Mouse (Mus musculus): ENCODE measurements around the gene Ctxn1.

DNA sequence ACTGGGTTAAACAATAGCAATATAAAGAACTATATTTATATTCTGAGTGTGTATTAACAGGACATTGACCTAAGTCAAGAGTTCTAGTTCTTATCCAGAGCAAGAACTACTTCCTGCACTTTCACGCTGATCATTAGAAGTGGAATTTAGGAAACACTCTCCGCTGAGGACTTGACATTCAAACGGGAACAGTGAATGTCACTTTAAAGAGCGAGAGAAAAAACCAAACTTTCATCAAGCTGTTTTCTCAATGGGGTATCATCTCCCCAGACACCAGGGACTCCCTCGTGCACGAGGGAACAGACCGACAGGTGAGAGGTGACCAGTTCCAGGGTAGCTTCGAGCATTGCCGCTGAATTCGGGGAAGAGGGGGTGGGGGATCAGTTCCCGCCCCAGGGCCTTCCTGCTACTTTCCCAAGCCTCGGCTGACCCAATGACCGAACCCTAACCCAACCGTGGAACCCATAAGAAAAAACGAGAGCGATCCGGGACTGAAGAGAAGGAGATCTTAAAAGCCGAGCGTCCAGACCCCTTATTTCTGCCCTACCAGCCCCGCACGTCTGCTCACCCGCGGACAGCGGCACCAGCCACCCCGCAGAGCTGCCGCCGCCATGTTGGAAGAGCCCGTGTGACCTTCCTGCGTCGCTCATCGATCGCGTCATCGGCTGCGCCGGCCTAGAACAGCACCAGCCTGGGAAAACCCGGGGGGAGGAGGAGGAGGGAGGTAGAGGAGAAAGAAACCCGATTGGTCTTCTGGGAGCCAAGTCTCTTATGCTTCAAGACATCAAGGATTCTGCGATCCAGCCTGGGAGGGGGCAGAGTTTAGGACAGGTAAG, 16.4 kb upstream of the Ctxn1 start, which contains the start of gene Timm44:
- TF ChIP-seq CTCF (IDR thresholded peaks at IDR 0.05; ENCODE audit: low read depth, low read length) (no peak), TAL1 (conservative IDR thresholded peaks at IDR 0.05; ENCODE audit: low read depth, low read length) (no peak), GATA1 (IDR thresholded peaks at IDR 0.05; ENCODE audit: borderline replicate concordance, low read length) (no peak)

All from G1E (cell line).